Comparison of ENCODE assay signal across 8 mouse cellular contexts in the genomic region with DNA sequence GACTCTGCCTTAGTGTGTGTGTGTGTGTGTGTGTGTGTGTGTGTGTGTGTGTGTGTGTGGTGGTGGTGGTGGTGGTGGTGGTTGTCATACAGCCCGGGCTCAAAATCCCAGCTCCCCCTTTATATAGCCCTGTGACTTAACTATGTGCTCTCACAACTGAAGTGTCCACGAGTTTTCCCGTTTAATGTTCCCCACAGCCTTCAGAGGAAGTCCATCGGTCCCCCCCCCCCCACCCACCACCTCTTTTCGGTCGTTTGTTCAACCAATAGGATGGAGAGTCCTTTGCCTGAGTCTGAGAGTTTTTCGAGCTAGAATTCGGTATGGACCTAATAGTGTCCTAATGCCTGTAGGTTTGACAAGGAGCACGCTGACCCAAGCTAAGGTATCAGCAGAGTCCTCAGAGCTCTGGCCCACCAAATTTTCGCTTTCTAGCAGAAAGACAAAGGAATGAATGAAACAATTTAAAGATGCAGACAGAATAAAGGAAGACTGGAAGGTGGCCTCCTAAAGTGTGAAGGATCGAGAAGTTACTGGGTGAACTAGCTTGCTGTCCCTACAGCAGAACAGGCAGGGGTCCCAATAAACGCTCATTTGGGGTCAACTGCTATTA. TPM values are rescaled to one million over a fixed set of nuclear protein-coding genes. Genes with fewer than 3 reads are reported as not detected.
DNase-seq lines count a peak whose midpoint lies in the region; ATAC-seq and TF ChIP-seq lines count a peak whose summit lies in the region.

No protein-coding gene starts in this region.

- no peak for TF ChIP-seq CTCF in CH12.LX (conservative IDR thresholded peaks at IDR 0.05 in 1 of 2, IDR thresholded peaks at IDR 0.05 in 1 of 2; ENCODE audit: low read depth in 2 of 2, low read length in 2 of 2)
- no peak for TF ChIP-seq CTCF in forebrain, postnatal 0 days (IDR thresholded peaks at IDR 0.05; ENCODE audit: low read depth)
- TF ChIP-seq CTCF in liver, postnatal 0 days (IDR thresholded peaks at IDR 0.05; ENCODE audit: low read depth): no peak

- dilution Hi-C loops in CH12.LX (cut with MboI; ENCODE audit: extremely low pct_ligation_motif_present, extremely low pct_unique_long_range_greater_than_20kb, low sequenced_read_pairs): no loop called here

- peaks cover 78% of the 10 kb centered on the region for H3K4me1 ChIP-seq in heart, embryonic 10.5 days
- H3K4me1 ChIP-seq in CH12.LX (ENCODE audit: control insufficient read depth in 1 of 2, insufficient read depth in 2 of 2): peaks cover 19 to 61% of the 10 kb centered on the region in 2 experiments
- H3K4me1 ChIP-seq in forebrain, postnatal 0 days (ENCODE audit: insufficient read depth): peaks cover 8% of the 10 kb centered on the region
- H3K4me1 ChIP-seq in liver, postnatal 0 days (ENCODE audit: insufficient read depth): peaks cover 46% of the 10 kb centered on the region

- in situ Hi-C loops in CH12.LX (cut with MboI; ENCODE audit: low pct_ligation_motif_present, low pct_unique_long_range_greater_than_20kb, low sequenced_read_pairs): no loop called here

- no peaks in the 10 kb centered on the region for H3K9me3 ChIP-seq in heart, embryonic 10.5 days
- H3K9me3 ChIP-seq in CH12.LX (replicated peaks; ENCODE audit: low read length): no peaks in the 10 kb centered on the region
- no peaks in the 10 kb centered on the region for H3K9me3 ChIP-seq in forebrain, postnatal 0 days (ENCODE audit: low read length)
- no peaks in the 10 kb centered on the region for H3K9me3 ChIP-seq in liver, postnatal 0 days (ENCODE audit: low read length)

- TF ChIP-seq POLR2A in CH12.LX (IDR thresholded peaks at IDR 0.05; ENCODE audit: low read depth, low read length): no peak

- H3K9ac ChIP-seq in CH12.LX (ENCODE audit: insufficient read depth, low read depth): peak overlapping the region; percentile 73; the same call in 1 of the 2 replicates
- peak overlapping the region; percentile 80 for H3K9ac ChIP-seq in forebrain, postnatal 0 days
- peak overlapping the region; percentile 74; the same call in 1 of the 2 replicates for H3K9ac ChIP-seq in liver, postnatal 0 days (replicated peaks)

- peak overlapping the region; percentile 88 for H3K4me3 ChIP-seq in heart, embryonic 10.5 days
- peak overlapping the region in 2 of 3 experiments; percentile 68 to 85 for H3K4me3 ChIP-seq in CH12.LX (replicated peaks in 1 of 3; ENCODE audit: low read depth in 2 of 3, low read length in 2 of 3, poor library complexity in 1 of 3)
- H3K4me3 ChIP-seq in forebrain, postnatal 0 days (ENCODE audit: low read depth, low read length): peak overlapping the region; percentile 82
- H3K4me3 ChIP-seq in liver, postnatal 0 days (ENCODE audit: low read depth, low read length): peak overlapping the region; percentile 65

- peak overlapping the region; percentile 94 for H3K27ac ChIP-seq in heart, embryonic 10.5 days
- H3K27ac ChIP-seq in CH12.LX (ENCODE audit: insufficient read depth, low read depth): no peak overlapping the region
- H3K27ac ChIP-seq in forebrain, postnatal 0 days (ENCODE audit: low read depth, low read length): peak overlapping the region; percentile 85
- H3K27ac ChIP-seq in liver, postnatal 0 days (ENCODE audit: low read depth): 0 out of 2 replicates have a peak overlapping the region, but pooled peaks have one; percentile 3

- H3K4me2 ChIP-seq in CH12.LX (ENCODE audit: insufficient read depth, low read depth, poor library complexity, severe bottlenecking): peak overlapping the region; percentile 74
- H3K4me2 ChIP-seq in forebrain, postnatal 0 days (ENCODE audit: low read depth): peak overlapping the region; percentile 75
- peak overlapping the region; percentile 98 for H3K4me2 ChIP-seq in liver, postnatal 0 days (ENCODE audit: low read depth, low read length)

- no peak for TF ChIP-seq RAD21 in CH12.LX (IDR thresholded peaks at IDR 0.05; ENCODE audit: low read depth, low read length)

- no peak for DNase-seq in heart, embryonic 10.5 days (ENCODE audit: low spot score)
- no peak for DNase-seq in heart, postnatal 36 days
- DNase-seq in CH12.LX (ENCODE audit: extremely low read depth) (no peak), MN1 (ENCODE audit: low spot score) (no peak)
- DNase-seq in forebrain, postnatal 0 days: no peak
- no peak for DNase-seq in liver, postnatal 0 days
- DNase-seq in adrenal gland, postnatal 36 days: no peak
- no peak for DNase-seq in adrenal gland, adult (ENCODE audit: inconsistent age in 2 of 2, low spot score in 1 of 2)

- peaks cover 27% of the 10 kb centered on the region for H3K79me2 ChIP-seq in CH12.LX (replicated peaks; ENCODE audit: control insufficient read depth, extremely low read depth, insufficient read depth, poor library complexity, severe bottlenecking)

- WGBS in heart, embryonic 10.5 days: 30% methylated on average over 12 of the region's 12 CpGs
- WGBS in forebrain, postnatal 0 days: 31% methylated on average over 12 of the region's 12 CpGs
- 25% methylated on average over 12 of the region's 12 CpGs for WGBS in liver, postnatal 0 days (ENCODE audit: insufficient replicate concordance)

- ATAC-seq in forebrain, postnatal 0 days: no peak
- ATAC-seq in liver, postnatal 0 days: no peak

- H3K27me3 ChIP-seq in heart, embryonic 10.5 days (ENCODE audit: insufficient read depth, poor library complexity, severe bottlenecking): no peaks in the 10 kb centered on the region
- H3K27me3 ChIP-seq in CH12.LX (replicated peaks): peaks cover 3% of the 10 kb centered on the region
- no peaks in the 10 kb centered on the region for H3K27me3 ChIP-seq in forebrain, postnatal 0 days (ENCODE audit: insufficient read depth, low read length)
- H3K27me3 ChIP-seq in liver, postnatal 0 days (ENCODE audit: insufficient read depth, low read length): no peaks in the 10 kb centered on the region

- no peak for TF ChIP-seq EP300 in CH12.LX (IDR thresholded peaks at IDR 0.05; ENCODE audit: low read length)
- TF ChIP-seq EP300 in liver, postnatal 0 days (IDR thresholded peaks at IDR 0.05; ENCODE audit: low read depth): no peak

- H3K36me3 ChIP-seq in heart, embryonic 10.5 days: peaks cover 24% of the 10 kb centered on the region
- peaks cover 12 to 23% of the 10 kb centered on the region in 2 experiments for H3K36me3 ChIP-seq in CH12.LX (replicated peaks in 1 of 2; ENCODE audit: control insufficient read depth in 1 of 2, insufficient read depth in 1 of 2, low read length in 1 of 2)
- H3K36me3 ChIP-seq in forebrain, postnatal 0 days (ENCODE audit: insufficient read depth): peaks cover 9% of the 10 kb centered on the region
- peaks cover 7% of the 10 kb centered on the region for H3K36me3 ChIP-seq in liver, postnatal 0 days (replicated peaks; ENCODE audit: insufficient read depth, low read length)

- intact Hi-C loops in heart, postnatal 36 days (cut with DNase I): no loop called here

RNA-seq across cellular contexts. Expression of a gene that starts 1.1 kb away (rescaled TPM):
- 169 and 191 TPM in 2 replicates for polyA plus RNA-seq in heart, embryonic 10.5 days (2016; fragmentation: Nextera tagmentation; extraction: Ambion mirVana)
- total RNA-seq in heart, postnatal 36 days (2021): 10 to 100 TPM; 77.3 to 95.8 TPM
- 256 and 329 TPM in 2 replicates for total RNA-seq in CH12.LX (2012; rRNA removed)
- 151 and 167 TPM in 2 replicates for total RNA-seq in CH12.LX (2014; rRNA removed)
- polyA plus RNA-seq in CH12.LX (2012; ENCODE audit: insufficient read length, low read depth): 179 and 241 TPM in 2 replicates
- 226 and 269 TPM in 2 replicates for total RNA-seq in forebrain, postnatal 0 days (2014; rRNA removed)
- 201 and 269 TPM in 2 replicates for polyA plus RNA-seq in forebrain, postnatal 0 days (2015; fragmentation: Nextera tagmentation; extraction: Ambion mirVana)
- polyA plus RNA-seq in liver, postnatal 0 days (2015; fragmentation: Nextera tagmentation; extraction: Ambion mirVana): 48.3 and 57.2 TPM in 2 replicates
- 100 to 1,000 TPM; 203 TPM for total RNA-seq in adrenal gland, postnatal 36 days (2021)

RNA-seq across cellular contexts. Expression of a gene that starts 2.6 kb away (rescaled TPM):
- 26.1 and 31.9 TPM in 2 replicates for polyA plus RNA-seq in heart, embryonic 10.5 days (2016; fragmentation: Nextera tagmentation; extraction: Ambion mirVana)
- 10 to 100 TPM; 17.0 to 18.5 TPM for total RNA-seq in heart, postnatal 36 days (2021)
- total RNA-seq in CH12.LX (2012; rRNA removed) (6.4 and 7.5 TPM in 2 replicates), CH12.LX (2014; rRNA removed) (3.0 and 4.1 TPM in 2 replicates)
- 7.8 and 8.2 TPM in 2 replicates for polyA plus RNA-seq in CH12.LX (2012; ENCODE audit: insufficient read length, low read depth)
- total RNA-seq in forebrain, postnatal 0 days (2014; rRNA removed): 12.8 and 13.1 TPM in 2 replicates
- polyA plus RNA-seq in forebrain, postnatal 0 days (2015; fragmentation: Nextera tagmentation; extraction: Ambion mirVana): 7.3 and 10.0 TPM in 2 replicates
- 3.5 and 3.6 TPM in 2 replicates for polyA plus RNA-seq in liver, postnatal 0 days (2015; fragmentation: Nextera tagmentation; extraction: Ambion mirVana)
- total RNA-seq in adrenal gland, postnatal 36 days (2021): 10 to 100 TPM; 41.8 to 44.5 TPM

RNA-seq across cellular contexts. Expression of a gene that starts 6.6 kb away (rescaled TPM):
- 110 and 131 TPM in 2 replicates for polyA plus RNA-seq in heart, embryonic 10.5 days (2016; fragmentation: Nextera tagmentation; extraction: Ambion mirVana)
- total RNA-seq in heart, postnatal 36 days (2021): 10 to 100 TPM; 18.8 to 20.5 TPM
- total RNA-seq in CH12.LX (2012; rRNA removed) (44.6 and 50.4 TPM in 2 replicates), CH12.LX (2014; rRNA removed) (17.6 and 20.7 TPM in 2 replicates)
- polyA plus RNA-seq in CH12.LX (2012; ENCODE audit: insufficient read length, low read depth): 87.0 and 97.7 TPM in 2 replicates
- 23.5 and 26.8 TPM in 2 replicates for total RNA-seq in forebrain, postnatal 0 days (2014; rRNA removed)
- polyA plus RNA-seq in forebrain, postnatal 0 days (2015; fragmentation: Nextera tagmentation; extraction: Ambion mirVana): 102 and 106 TPM in 2 replicates
- 78.5 and 79.0 TPM in 2 replicates for polyA plus RNA-seq in liver, postnatal 0 days (2015; fragmentation: Nextera tagmentation; extraction: Ambion mirVana)
- total RNA-seq in adrenal gland, postnatal 36 days (2021): 100 to 1,000 TPM in 1 of 2 experiments, 10 to 100 TPM in 1; 93.3 to 103 TPM

RNA-seq across cellular contexts. Expression of a gene that starts 13.8 kb away (rescaled TPM):
- polyA plus RNA-seq in heart, embryonic 10.5 days (2016; fragmentation: Nextera tagmentation; extraction: Ambion mirVana): 53.0 and 94.1 TPM in 2 replicates
- total RNA-seq in heart, postnatal 36 days (2021): 100 to 1,000 TPM; 438 to 444 TPM
- total RNA-seq in CH12.LX (2012; rRNA removed) (12.9 and 13.2 TPM in 2 replicates), CH12.LX (2014; rRNA removed) (3.2 and 3.5 TPM in 2 replicates)
- 28.4 and 35.1 TPM in 2 replicates for polyA plus RNA-seq in CH12.LX (2012; ENCODE audit: insufficient read length, low read depth)
- 24.9 and 28.4 TPM in 2 replicates for total RNA-seq in forebrain, postnatal 0 days (2014; rRNA removed)
- polyA plus RNA-seq in forebrain, postnatal 0 days (2015; fragmentation: Nextera tagmentation; extraction: Ambion mirVana): 52.8 and 64.6 TPM in 2 replicates
- polyA plus RNA-seq in liver, postnatal 0 days (2015; fragmentation: Nextera tagmentation; extraction: Ambion mirVana): 11.9 and 13.7 TPM in 2 replicates
- 10 to 100 TPM; 92.0 to 95.7 TPM for total RNA-seq in adrenal gland, postnatal 36 days (2021)

RNA-seq across cellular contexts. Expression of a gene that starts 18.7 kb away (rescaled TPM):
- 24.6 and 29.5 TPM in 2 replicates for polyA plus RNA-seq in heart, embryonic 10.5 days (2016; fragmentation: Nextera tagmentation; extraction: Ambion mirVana)
- 10 to 100 TPM; 51.0 to 57.1 TPM for total RNA-seq in heart, postnatal 36 days (2021)
- total RNA-seq in CH12.LX (2012; rRNA removed) (9.7 and 11.2 TPM in 2 replicates), CH12.LX (2014; rRNA removed) (6.2 and 7.5 TPM in 2 replicates)
- 12.7 and 13.9 TPM in 2 replicates for polyA plus RNA-seq in CH12.LX (2012; ENCODE audit: insufficient read length, low read depth)
- 15.1 and 20.2 TPM in 2 replicates for total RNA-seq in forebrain, postnatal 0 days (2014; rRNA removed)
- polyA plus RNA-seq in forebrain, postnatal 0 days (2015; fragmentation: Nextera tagmentation; extraction: Ambion mirVana): 20.7 and 24.8 TPM in 2 replicates
- polyA plus RNA-seq in liver, postnatal 0 days (2015; fragmentation: Nextera tagmentation; extraction: Ambion mirVana): 10.9 and 11.2 TPM in 2 replicates
- total RNA-seq in adrenal gland, postnatal 36 days (2021): 10 to 100 TPM; 38.5 to 46.1 TPM
